Mouse (Mus musculus) spleen, adult 2 months (tissue): ENCODE data around the gene Zfp688.

Source experiments
- CTCF ChIP-seq: fragments of 200-500 bp; IDR thresholded peaks from 2 replicates; pipeline ENCODE4 v1.5.1; 2011; ENCODE audit warnings: mild to moderate bottlenecking, inconsistent platforms; ENCODE audit not compliant: insufficient read depth, insufficient read length, insufficient replicate concordance; ENCODE audit errors: extremely low read depth
- POLR2A ChIP-seq: fragments of 200-500 bp; IDR thresholded peaks from 2 replicates; pipeline ENCODE4 v1.6.1; 2011; ENCODE audit warnings: low read depth, low read length, inconsistent platforms

GRCm38 (mm10) chr7:127411418-127411817 lies 10.4 kb downstream of the Zfp688 start:
- no peak for TF ChIP-seq POLR2A
- TF ChIP-seq CTCF, result no peak
